Mouse (Mus musculus): ENCODE measurements around the gene Mycbp2.

DNA sequence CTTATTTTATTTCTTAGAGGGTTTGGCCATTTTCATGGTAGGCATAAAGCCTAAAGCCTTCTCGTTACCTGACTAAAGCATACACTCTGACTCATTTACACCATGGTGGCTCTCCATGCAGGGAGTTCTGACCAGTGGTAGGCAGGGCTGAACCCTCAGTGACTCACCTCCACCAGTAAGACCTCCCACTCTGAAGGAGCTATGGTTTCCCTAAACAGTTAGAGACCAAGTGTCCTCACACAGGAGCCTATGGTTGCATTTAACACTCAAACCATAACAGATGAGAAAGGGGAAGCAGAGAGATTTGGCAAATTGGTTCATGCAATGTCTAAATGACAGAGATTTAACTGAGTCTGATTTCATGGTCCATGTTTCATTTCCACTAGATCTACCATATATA is 28.9 kb upstream of the Mycbp2 start:
- TF ChIP-seq HCFC1 (IDR thresholded peaks at IDR 0.05; ENCODE audit: low read depth, low read length): no peak
- no peak for TF ChIP-seq EP300 (IDR thresholded peaks at IDR 0.05; ENCODE audit: low read length)
- TF ChIP-seq CTCF (conservative IDR thresholded peaks at IDR 0.05 in 1 of 2, IDR thresholded peaks at IDR 0.05 in 1 of 2; ENCODE audit: low read depth in 2 of 2, low read length in 2 of 2): no peak
- TF ChIP-seq POLR2A (IDR thresholded peaks at IDR 0.05; ENCODE audit: low read depth, low read length): no peak
- TF ChIP-seq POLR2AphosphoS2 (IDR thresholded peaks at IDR 0.05; ENCODE audit: low read depth, low read length): no peak
- no peak for TF ChIP-seq GABPA (IDR thresholded peaks at IDR 0.05; ENCODE audit: insufficient replicate concordance, low read depth, low read length)
- no peak for TF ChIP-seq ETS1 (conservative IDR thresholded peaks at IDR 0.05; ENCODE audit: low read depth, low read length)
- TF ChIP-seq NELFE (IDR thresholded peaks at IDR 0.05; ENCODE audit: low read depth, low read length): no peak
- TF ChIP-seq ZMIZ1 (IDR thresholded peaks at IDR 0.05; ENCODE audit: low read depth, low read length): no peak
- no peak for TF ChIP-seq CHD2 (IDR thresholded peaks at IDR 0.05; ENCODE audit: low read length)
- TF ChIP-seq MAFK (IDR thresholded peaks at IDR 0.05; ENCODE audit: insufficient replicate concordance, low read length): no peak
- TF ChIP-seq MAZ (IDR thresholded peaks at IDR 0.05; ENCODE audit: low read depth, low read length): no peak
- TF ChIP-seq PAX5 (IDR thresholded peaks at IDR 0.05; ENCODE audit: low read length): no peak
- TF ChIP-seq MAX (IDR thresholded peaks at IDR 0.05; ENCODE audit: low read length): no peak

Measured in CH12.LX (cell line).